ENCODE assay signal across 11 mouse cellular contexts in the genomic region with DNA sequence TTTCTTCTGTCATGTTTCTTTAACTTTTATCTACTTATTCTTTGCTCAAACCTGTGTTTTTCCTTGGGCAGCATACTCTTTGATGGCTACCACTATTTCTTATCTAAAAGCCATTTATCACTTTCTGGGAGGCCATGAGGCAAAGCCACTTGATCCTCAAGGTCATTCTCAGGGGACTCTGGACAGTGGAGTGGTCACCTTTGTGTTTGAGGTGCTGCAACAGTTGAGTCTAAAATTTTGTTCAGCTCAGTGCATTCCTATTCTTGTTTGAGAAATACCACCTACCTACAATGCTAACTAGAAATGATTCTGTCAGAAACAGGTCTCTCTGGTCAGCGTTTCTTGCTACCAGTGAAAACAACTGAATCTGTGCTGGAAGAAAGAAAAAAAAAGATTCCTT.
"Had no signal": no experiment of that assay in that cellular context is flagged by ENCODE, and none has a peak within 500 bp of the region (broad histone marks: within the 10 kb centered on the region; RNA-seq: fewer than 3 reads in every experiment).

No protein-coding gene starts in this region.

- H3K27ac ChIP-seq: limb, embryonic 13.5 days; liver, embryonic 14.5 days; midbrain, embryonic 15.5 days; neural tube, embryonic 12.5 days; stomach, postnatal 0 days had no signal

- H3K9ac ChIP-seq: limb, embryonic 13.5 days; liver, embryonic 14.5 days; midbrain, embryonic 15.5 days; neural tube, embryonic 12.5 days had no signal

- H3K27me3 ChIP-seq: limb, embryonic 13.5 days; megakaryocyte, embryonic 14.5 days; midbrain, embryonic 15.5 days; neural tube, embryonic 12.5 days had no signal

- ATAC-seq: midbrain, embryonic 15.5 days had no signal

- DNase-seq: kidney, postnatal 14 days; left cerebral cortex, postnatal 4 days; lung, postnatal 4 days; thymus, postnatal 4 days had no signal

- H3K4me3 ChIP-seq: limb, embryonic 13.5 days; megakaryocyte, embryonic 14.5 days; midbrain, embryonic 15.5 days; neural tube, embryonic 12.5 days had no signal

- H3K4me2 ChIP-seq: limb, embryonic 13.5 days; midbrain, embryonic 11.5 days; midbrain, embryonic 15.5 days; neural tube, embryonic 12.5 days had no signal

- H3K9me3 ChIP-seq: limb, embryonic 13.5 days; megakaryocyte, embryonic 14.5 days; midbrain, embryonic 15.5 days; neural tube, embryonic 12.5 days had no signal

- H3K36me3 ChIP-seq: midbrain, embryonic 15.5 days had no signal

- H3K4me1 ChIP-seq: midbrain, embryonic 15.5 days; neural tube, embryonic 12.5 days had no signal
